Mouse (Mus musculus): ENCODE measurements around the gene Olfr1260. TPM values are rescaled to one million over a fixed set of nuclear protein-coding genes. Genes with fewer than 3 reads are reported as not detected.

Gene Olfr1260
- polyA plus RNA-seq (2014; fragmentation: Nextera tagmentation; extraction: Ambion mirVana) = not detected in 2 replicates

GRCm38 (mm10) chr2:89974184-89974583 is at the start of gene Olfr1260:
Gene Olfr1260, plus strand, starts transcription at chr2:89974340.
- no peak within 1 kb of the TSS for H3K4me3 ChIP-seq (replicated peaks; ENCODE audit: low read depth, low read length)
- no peak for ATAC-seq (ENCODE audit: low FRiP score, low TSS enrichment)
- H3K27me3 ChIP-seq (ENCODE audit: control insufficient read depth, insufficient read depth, low read length) = no peaks in the 10 kb centered on the region
- no peak within 1 kb of the TSS for H3K4me2 ChIP-seq (ENCODE audit: low read length)
- H3K9ac ChIP-seq (replicated peaks; ENCODE audit: low read length) = no peak within 1 kb of the TSS
- H3K9me3 ChIP-seq (ENCODE audit: control insufficient read depth, low read length) = no peaks in the 10 kb centered on the region
- no peaks in the 10 kb centered on the region for H3K4me1 ChIP-seq (ENCODE audit: control insufficient read depth, insufficient read depth, low read length)
- DNase-seq = no peak
- no peaks in the 10 kb centered on the region for H3K36me3 ChIP-seq (ENCODE audit: control insufficient read depth, insufficient read depth, low read length)
- no peak within 1 kb of the TSS for H3K27ac ChIP-seq (replicated peaks; ENCODE audit: low read depth, low read length)
- WGBS = 74% methylated on average over 2 of the region's 2 CpGs

DNA sequence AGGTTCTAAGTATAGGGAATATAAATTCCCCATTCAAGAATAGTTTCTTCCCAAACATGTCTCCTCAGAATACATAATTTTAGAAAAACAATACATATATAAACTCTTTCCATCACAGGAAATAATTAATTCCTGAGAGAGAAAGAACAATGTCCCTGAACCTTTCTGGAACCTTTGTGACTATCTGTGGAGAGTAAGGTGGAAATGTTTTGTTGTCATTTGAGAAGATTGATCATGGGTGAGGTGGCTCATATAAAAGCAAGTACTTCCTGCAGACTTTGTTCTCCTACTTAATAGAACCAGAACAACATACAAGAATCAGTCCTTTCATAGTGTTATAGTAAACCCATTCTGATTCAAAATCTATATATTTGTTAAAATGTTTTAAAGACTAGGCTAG is 47.1 kb upstream of the Olfr1260 start, which contains the start of gene Olfr1258:
Olfr1258 (plus strand) TSS at position 301 of the 400 bp plus-strand sequence.
- ATAC-seq (ENCODE audit: low FRiP score, low TSS enrichment) (no peak), DNase-seq (no peak)
- Histone ChIP-seq H3K9ac (replicated peaks; ENCODE audit: low read length) (no peak within 1 kb of the TSS), H3K36me3 (ENCODE audit: control insufficient read depth, insufficient read depth, low read length) (no peaks in the 10 kb centered on the region), H3K27ac (replicated peaks; ENCODE audit: low read depth, low read length) (no peak within 1 kb of the TSS), H3K4me3 (replicated peaks; ENCODE audit: low read depth, low read length) (no peak within 1 kb of the TSS), H3K27me3 (ENCODE audit: control insufficient read depth, insufficient read depth, low read length) (no peaks in the 10 kb centered on the region), H3K4me2 (ENCODE audit: low read length) (no peak within 1 kb of the TSS), H3K9me3 (ENCODE audit: control insufficient read depth, low read length) (no peaks in the 10 kb centered on the region), H3K4me1 (ENCODE audit: control insufficient read depth, insufficient read depth, low read length) (no peaks in the 10 kb centered on the region)

DNA sequence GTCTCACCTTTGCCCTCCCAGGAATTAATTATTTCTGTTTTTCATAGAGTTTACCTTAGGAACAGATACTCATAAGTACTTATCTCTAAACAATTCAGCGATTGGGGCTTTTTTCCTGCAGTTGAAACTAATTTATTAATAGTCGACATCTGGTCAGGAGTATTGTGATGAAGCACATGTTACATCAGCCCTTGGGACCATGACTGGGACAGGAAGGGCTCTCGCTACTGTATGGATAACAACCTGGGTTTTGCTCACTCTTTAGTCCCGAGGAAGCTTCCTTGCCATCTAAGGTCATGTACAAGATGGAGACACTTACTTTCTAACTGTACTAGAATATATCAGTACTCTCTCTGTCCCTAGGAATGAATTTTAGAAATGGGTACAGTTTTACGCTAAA is 25.6 kb upstream of the Olfr1260 start, which contains the start of gene Olfr1259:
Olfr1259 (minus strand) TSS at position 101 of the 400 bp plus-strand sequence.
- 89% methylated on average over 5 of the region's 5 CpGs for WGBS
- H3K4me1 ChIP-seq (ENCODE audit: control insufficient read depth, insufficient read depth, low read length) = no peaks in the 10 kb centered on the region

DNA sequence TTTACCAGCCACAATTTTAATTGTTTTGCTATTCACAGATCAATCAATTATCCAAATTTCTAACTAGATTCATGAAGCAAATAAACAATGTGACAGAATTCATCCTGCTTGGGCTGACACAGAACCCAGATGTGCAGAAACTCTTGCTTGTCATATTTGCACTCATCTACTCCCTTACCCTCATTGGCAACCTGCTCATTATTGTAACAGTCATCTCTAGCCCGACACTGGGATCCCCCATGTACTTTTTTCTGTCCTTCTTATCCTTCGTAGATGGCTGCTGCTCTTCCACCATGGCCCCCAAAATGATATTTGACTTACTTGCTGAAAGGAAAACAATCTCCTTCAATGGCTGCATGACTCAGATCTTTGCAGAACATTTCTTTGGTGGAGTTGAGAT is 3.6 kb downstream of the Olfr1260 start:
- Histone ChIP-seq H3K36me3 (ENCODE audit: control insufficient read depth, insufficient read depth, low read length) (no peaks in the 10 kb centered on the region), H3K4me3 (replicated peaks; ENCODE audit: low read depth, low read length) (no peak overlapping the region), H3K4me1 (ENCODE audit: control insufficient read depth, insufficient read depth, low read length) (no peaks in the 10 kb centered on the region), H3K27ac (replicated peaks; ENCODE audit: low read depth, low read length) (no peak overlapping the region), H3K9ac (replicated peaks; ENCODE audit: low read length) (no peak overlapping the region), H3K4me2 (ENCODE audit: low read length) (no peak overlapping the region), H3K27me3 (ENCODE audit: control insufficient read depth, insufficient read depth, low read length) (no peaks in the 10 kb centered on the region), H3K9me3 (ENCODE audit: control insufficient read depth, low read length) (no peaks in the 10 kb centered on the region)
- ATAC-seq (ENCODE audit: low FRiP score, low TSS enrichment) (no peak), DNase-seq (no peak)
- WGBS = 87% methylated on average over 2 of the region's 2 CpGs

More for the DNA sequence above, 25.6 kb upstream of the Olfr1260 start, which contains the start of gene Olfr1259:
- Histone ChIP-seq H3K27ac (replicated peaks; ENCODE audit: low read depth, low read length) (no peak within 1 kb of the TSS), H3K36me3 (ENCODE audit: control insufficient read depth, insufficient read depth, low read length) (no peaks in the 10 kb centered on the region), H3K9ac (replicated peaks; ENCODE audit: low read length) (no peak within 1 kb of the TSS), H3K4me3 (replicated peaks; ENCODE audit: low read depth, low read length) (no peak within 1 kb of the TSS), H3K9me3 (ENCODE audit: control insufficient read depth, low read length) (no peaks in the 10 kb centered on the region), H3K27me3 (ENCODE audit: control insufficient read depth, insufficient read depth, low read length) (no peaks in the 10 kb centered on the region), H3K4me2 (ENCODE audit: low read length) (no peak within 1 kb of the TSS)
- DNase-seq (no peak), ATAC-seq (ENCODE audit: low FRiP score, low TSS enrichment) (no peak)

DNA sequence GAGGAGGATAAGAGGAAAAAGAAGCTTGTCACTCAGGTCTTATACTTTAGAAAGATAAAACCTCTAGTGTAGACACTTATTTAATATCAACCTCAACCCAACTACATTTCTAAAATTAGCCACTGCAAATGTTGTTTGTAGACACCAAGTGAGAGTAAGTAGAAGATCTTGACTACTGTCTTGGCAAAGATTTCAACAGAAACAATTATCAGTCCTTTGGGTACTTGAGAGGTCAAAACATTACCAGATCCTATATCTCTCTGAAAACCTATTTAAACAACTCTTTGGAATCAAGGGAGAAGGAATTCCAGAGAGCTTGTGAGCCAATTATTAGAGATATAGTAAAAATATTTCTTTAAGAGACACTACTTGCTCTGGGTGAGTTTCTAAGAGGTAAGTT is 16.8 kb downstream of the Olfr1260 start, which contains the start of gene Olfr1261:
Olfr1261 (plus strand) TSS at position 301 of the 400 bp plus-strand sequence.
- no peak within 1 kb of the TSS for H3K9ac ChIP-seq (replicated peaks; ENCODE audit: low read length)
- no peaks in the 10 kb centered on the region for H3K4me1 ChIP-seq (ENCODE audit: control insufficient read depth, insufficient read depth, low read length)
- ATAC-seq (ENCODE audit: low FRiP score, low TSS enrichment) = no peak

DNA sequence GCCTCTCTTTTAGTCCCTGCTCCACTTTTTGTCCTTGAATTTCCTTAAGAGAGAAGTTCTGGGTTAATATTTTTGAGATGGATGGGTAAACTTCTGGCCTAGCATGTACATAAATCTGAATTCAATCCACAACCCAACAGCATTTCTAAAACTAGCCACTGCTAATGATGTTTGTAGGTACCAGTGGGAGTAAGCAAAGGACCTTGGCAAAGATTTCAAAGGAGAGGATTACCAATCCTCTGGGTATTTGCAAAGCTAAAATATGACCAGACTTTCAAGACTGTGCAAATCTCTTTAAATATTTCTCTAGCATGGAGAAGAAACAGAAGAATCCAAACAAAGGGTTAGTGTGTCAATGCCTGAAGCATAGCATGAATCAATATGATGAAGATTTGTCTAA is 25.7 kb downstream of the Olfr1260 start, which contains the start of gene Olfr1262:
Olfr1262 (plus strand) TSS at position 301 of the 400 bp plus-strand sequence.
- H3K36me3 ChIP-seq (ENCODE audit: control insufficient read depth, insufficient read depth, low read length) = no peaks in the 10 kb centered on the region
- no peaks in the 10 kb centered on the region for H3K4me1 ChIP-seq (ENCODE audit: control insufficient read depth, insufficient read depth, low read length)
- ATAC-seq (ENCODE audit: low FRiP score, low TSS enrichment) (no peak), DNase-seq (no peak)
- no peaks in the 10 kb centered on the region for H3K27me3 ChIP-seq (ENCODE audit: control insufficient read depth, insufficient read depth, low read length)
- H3K4me3 ChIP-seq (replicated peaks; ENCODE audit: low read depth, low read length) = no peak within 1 kb of the TSS
- H3K27ac ChIP-seq (replicated peaks; ENCODE audit: low read depth, low read length) = no peak within 1 kb of the TSS
- no peak within 1 kb of the TSS for H3K9ac ChIP-seq (replicated peaks; ENCODE audit: low read length)
- H3K4me2 ChIP-seq (ENCODE audit: low read length) = no peak within 1 kb of the TSS
- no peaks in the 10 kb centered on the region for H3K9me3 ChIP-seq (ENCODE audit: control insufficient read depth, low read length)

More for the DNA sequence above, 16.8 kb downstream of the Olfr1260 start, which contains the start of gene Olfr1261:
- DNase-seq = no peak
- H3K4me2 ChIP-seq (ENCODE audit: low read length) = no peak within 1 kb of the TSS
- no peaks in the 10 kb centered on the region for H3K27me3 ChIP-seq (ENCODE audit: control insufficient read depth, insufficient read depth, low read length)
- H3K9me3 ChIP-seq (ENCODE audit: control insufficient read depth, low read length) = no peaks in the 10 kb centered on the region
- H3K36me3 ChIP-seq (ENCODE audit: control insufficient read depth, insufficient read depth, low read length) = no peaks in the 10 kb centered on the region
- no peak within 1 kb of the TSS for H3K27ac ChIP-seq (replicated peaks; ENCODE audit: low read depth, low read length)
- no peak within 1 kb of the TSS for H3K4me3 ChIP-seq (replicated peaks; ENCODE audit: low read depth, low read length)

DNA sequence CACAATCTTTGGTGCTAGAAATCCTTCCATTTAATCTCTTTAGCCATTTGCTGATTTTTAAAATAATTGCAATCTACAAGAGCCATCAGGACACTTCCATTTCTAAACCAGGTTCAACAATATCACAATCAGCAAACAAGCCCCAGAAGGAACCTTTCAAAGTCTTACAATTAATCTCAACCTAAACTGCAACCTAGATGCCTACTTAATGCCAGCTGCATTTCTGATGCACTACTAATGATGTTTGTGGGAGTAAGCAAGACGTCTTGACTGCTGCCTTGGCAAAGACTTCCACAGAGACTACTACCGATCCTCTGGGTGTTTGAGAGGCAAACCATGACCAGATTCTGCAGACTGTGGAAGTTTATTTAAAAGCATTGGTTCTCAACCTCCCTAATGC is 37.7 kb downstream of the Olfr1260 start, which contains the start of gene Olfr1263:
Olfr1263 (plus strand) TSS at position 301 of the 400 bp plus-strand sequence.
- no peak for DNase-seq
- no peak for ATAC-seq (ENCODE audit: low FRiP score, low TSS enrichment)
- Histone ChIP-seq H3K9me3 (ENCODE audit: control insufficient read depth, low read length) (no peaks in the 10 kb centered on the region), H3K27me3 (ENCODE audit: control insufficient read depth, insufficient read depth, low read length) (no peaks in the 10 kb centered on the region), H3K4me1 (ENCODE audit: control insufficient read depth, insufficient read depth, low read length) (no peaks in the 10 kb centered on the region), H3K27ac (replicated peaks; ENCODE audit: low read depth, low read length) (no peak within 1 kb of the TSS), H3K36me3 (ENCODE audit: control insufficient read depth, insufficient read depth, low read length) (no peaks in the 10 kb centered on the region), H3K4me3 (replicated peaks; ENCODE audit: low read depth, low read length) (no peak within 1 kb of the TSS), H3K9ac (replicated peaks; ENCODE audit: low read length) (no peak within 1 kb of the TSS), H3K4me2 (ENCODE audit: low read length) (no peak within 1 kb of the TSS)
- 83% methylated on average over 2 of the region's 2 CpGs for WGBS

GRCm38 (mm10) chr2:90025477-90025876 is 51.3 kb downstream of the Olfr1260 start, which contains the start of gene Olfr1264:
Gene Olfr1264, minus strand, starts transcription at chr2:90025577.
- H3K4me3 ChIP-seq (replicated peaks; ENCODE audit: low read depth, low read length) = no peak within 1 kb of the TSS
- no peak within 1 kb of the TSS for H3K4me2 ChIP-seq (ENCODE audit: low read length)
- H3K9me3 ChIP-seq (ENCODE audit: control insufficient read depth, low read length) = no peaks in the 10 kb centered on the region
- H3K27ac ChIP-seq (replicated peaks; ENCODE audit: low read depth, low read length) = no peak within 1 kb of the TSS
- no peaks in the 10 kb centered on the region for H3K27me3 ChIP-seq (ENCODE audit: control insufficient read depth, insufficient read depth, low read length)
- no peak for ATAC-seq (ENCODE audit: low FRiP score, low TSS enrichment)
- DNase-seq = no peak
- 80% methylated on average over 2 of the region's 2 CpGs for WGBS
- no peaks in the 10 kb centered on the region for H3K4me1 ChIP-seq (ENCODE audit: control insufficient read depth, insufficient read depth, low read length)
- no peaks in the 10 kb centered on the region for H3K36me3 ChIP-seq (ENCODE audit: control insufficient read depth, insufficient read depth, low read length)
- H3K9ac ChIP-seq (replicated peaks; ENCODE audit: low read length) = no peak within 1 kb of the TSS
